Mouse (Mus musculus): ENCODE data around the gene Cuedc1.
A peak's percentile ranks its signal among the peaks of the same experiment; 100 is the strongest.

The Cuedc1 gene

DNA sequence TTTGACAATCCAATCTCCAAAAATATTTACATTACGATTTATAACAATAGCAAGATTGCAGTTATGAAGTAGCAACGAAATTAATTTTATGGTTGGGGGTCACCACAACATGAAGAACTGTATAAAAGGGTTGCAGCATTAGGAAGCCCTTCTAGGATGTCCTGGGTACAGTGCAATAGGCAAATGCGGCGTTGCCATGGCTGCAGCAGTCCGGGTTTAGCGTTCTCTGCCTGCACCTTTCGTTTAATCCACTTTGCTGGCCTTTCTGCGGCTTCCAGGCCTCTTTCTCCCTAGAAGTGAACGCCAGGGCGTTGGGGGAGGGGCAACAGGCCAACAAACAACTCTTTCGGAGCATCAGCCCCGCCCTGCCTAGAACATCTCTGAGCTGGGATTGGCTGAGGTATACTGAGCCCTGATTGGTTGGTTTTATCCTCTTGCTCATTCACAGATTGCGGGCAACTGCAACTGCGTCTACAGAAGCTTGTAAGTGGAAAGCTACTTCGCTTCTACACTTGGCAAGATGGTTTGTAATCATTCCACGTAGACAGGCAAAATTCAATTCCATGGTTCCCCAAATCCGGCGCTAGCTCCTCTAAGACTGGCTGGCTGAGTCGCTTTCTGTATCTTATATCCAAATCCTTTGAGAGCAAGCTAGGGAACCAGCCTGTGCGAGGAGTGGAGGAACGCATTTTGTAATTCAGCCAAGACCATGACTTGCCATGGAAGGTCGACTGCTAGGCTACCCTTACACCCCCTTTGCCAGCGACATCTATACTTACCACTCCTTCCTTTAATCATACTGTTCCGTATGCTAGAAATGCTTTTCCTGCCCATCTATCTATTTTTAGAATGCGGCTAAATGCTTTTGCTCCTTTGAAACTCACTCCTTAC is 10.9 kb upstream of the Cuedc1 start:
- peak; percentile 99 for DNase-seq

GRCm38 (mm10) chr11:88089150-88089549 is 8.7 kb upstream of the Cuedc1 start:
- peak; percentile 90 for DNase-seq

GRCm38 (mm10) chr11:88090293-88090692 is 7.6 kb upstream of the Cuedc1 start:
- DNase-seq = no peak

GRCm38 (mm10) chr11:88091949-88092348 is 5.9 kb upstream of the Cuedc1 start:
- no peak for DNase-seq

GRCm38 (mm10) chr11:88097173-88097572 is 685 bp upstream of the Cuedc1 start:
- peak; percentile 98 for DNase-seq

GRCm38 (mm10) chr11:88098787-88099598 is 1.1 kb downstream of the Cuedc1 start:
- peak; percentile 98 for DNase-seq

- peak; percentile 99 for DNase-seq
Measured at GRCm38 (mm10) chr11:88099599-88100023, 1.8 kb downstream of the Cuedc1 start.

DNA sequence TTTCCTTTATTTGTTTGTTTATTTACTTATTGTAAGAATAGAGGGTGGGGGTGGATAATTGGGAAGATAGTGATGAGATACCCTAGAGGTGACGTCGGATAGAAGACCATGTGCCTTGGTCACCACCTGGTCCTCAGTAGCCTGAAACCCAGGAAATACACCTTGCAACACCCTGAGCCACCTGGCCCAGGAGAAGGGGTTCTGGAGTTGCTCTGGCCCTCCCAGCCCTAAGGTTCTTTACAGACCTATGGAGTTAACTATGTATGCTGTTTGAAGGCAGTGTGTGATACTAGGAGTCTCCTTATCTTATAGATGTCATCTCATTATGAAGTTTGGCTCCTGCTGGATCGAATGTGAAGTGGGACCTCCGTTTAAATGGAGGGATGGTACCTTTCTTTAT is 2.3 kb downstream of the Cuedc1 start:
- peak; percentile 93 for DNase-seq

DNA sequence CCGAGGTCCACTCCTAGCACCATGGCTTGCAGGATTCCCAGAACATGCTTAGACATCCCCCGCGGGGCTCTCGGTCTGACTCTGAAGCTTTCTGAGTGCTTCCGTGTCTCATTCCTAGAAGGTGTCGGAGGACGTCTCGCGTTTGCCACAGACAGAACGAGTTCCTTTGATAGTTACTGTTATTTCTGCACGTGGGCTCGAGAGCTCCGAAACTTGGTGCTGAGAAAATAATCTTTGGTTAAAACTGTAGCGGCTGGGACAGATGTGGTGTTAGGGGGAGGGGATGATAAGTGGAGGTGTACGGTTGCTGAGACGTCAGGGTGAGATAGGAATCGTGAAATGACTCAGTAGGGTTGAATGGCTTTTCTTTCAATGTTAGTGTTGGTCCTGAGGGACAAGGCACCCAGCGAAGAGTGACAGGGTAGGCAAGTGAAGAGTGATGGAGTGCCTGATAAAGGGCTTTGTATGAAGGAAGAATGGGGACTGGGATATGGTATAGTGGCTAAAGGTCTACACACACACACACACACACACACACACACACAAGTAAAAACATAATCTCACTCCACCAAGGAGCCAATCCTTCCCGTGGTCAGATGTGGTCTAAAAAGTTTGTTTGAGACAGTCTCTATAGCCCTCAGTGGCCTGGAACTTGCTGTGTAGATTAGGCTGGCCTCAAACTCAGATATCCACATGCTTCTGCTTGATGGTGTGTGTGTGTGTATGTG is 5.5 kb downstream of the Cuedc1 start:
- DNase-seq = no peak

DNA sequence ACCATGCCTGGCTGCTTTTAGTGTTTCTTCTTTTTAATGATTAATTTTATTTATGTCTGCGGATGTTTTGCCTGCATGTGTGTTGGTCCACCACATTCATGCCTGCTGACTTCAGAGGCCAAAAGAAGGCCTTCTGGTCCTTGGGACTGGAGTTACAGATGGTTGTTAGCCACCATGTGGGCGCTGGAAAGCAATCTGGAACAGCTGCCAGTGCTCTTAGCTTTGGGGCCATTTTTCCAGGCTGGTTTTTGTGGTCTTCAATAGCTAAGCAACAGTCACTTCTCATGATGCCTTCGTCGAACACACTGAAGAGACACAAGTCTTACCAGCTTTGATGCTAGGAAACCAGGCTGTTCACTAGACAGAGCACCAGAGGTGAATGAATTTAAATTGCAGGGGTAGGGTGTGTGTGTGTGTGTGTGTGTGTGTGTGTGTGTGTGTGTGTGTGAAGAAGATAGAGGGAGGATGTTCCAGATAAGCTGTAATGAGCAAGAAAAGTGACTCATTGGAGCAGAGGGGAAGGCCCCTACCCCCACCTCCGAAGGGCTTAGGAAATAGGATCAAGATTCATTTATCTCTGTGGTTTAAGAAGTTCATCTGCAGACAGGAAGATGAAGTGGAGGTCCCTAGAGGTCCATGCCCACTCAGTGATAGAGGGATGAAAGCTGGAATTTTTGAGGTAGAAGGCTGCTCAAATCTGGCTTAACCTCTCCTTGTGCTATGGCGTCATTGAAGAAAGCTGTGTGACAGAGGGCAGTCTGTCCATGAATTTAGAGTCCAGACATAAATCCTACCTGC is 7.8 kb downstream of the Cuedc1 start:
- DNase-seq = no peak

DNA sequence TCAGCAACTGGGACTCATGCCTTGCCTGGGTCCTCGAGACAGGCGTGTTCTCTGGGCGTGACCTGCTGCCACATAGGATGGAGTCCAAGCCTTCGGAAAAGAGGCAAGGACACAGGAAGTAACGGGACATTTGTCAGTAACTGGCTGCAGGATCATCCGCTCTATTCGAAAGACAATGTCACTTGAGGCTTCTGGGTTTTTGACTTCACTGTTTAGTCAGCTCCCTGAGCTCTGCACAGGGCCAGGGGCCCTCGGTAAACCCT is 8.4 kb downstream of the Cuedc1 start:
- DNase-seq = no peak

DNA sequence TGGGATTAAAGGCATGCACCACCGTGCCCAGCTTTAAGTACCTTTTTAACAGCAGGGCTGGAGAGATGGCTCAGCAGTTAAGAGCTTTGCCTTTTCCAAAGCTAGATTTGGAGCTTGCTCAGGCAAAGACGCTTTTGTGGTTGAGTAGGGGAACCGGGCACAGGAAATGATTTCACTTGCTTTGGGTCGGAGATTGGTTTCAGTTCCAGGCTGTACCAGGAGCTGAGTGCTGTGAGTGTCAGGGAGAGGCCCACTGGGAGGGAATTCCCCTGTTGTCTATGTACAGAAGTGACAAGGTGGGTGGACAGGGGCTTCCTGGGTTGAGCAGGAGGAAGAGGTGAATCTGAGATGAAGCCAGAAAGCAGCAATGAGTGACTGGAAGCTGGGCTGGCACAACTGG is 9.5 kb downstream of the Cuedc1 start:
- DNase-seq = peak; percentile 97

- no peak for DNase-seq
Measured at GRCm38 (mm10) chr11:88110031-88110594, 12.3 kb downstream of the Cuedc1 start.

- DNase-seq = no peak
Measured at GRCm38 (mm10) chr11:88112078-88112477, 14.2 kb downstream of the Cuedc1 start.

GRCm38 (mm10) chr11:88112677-88113333 is 14.9 kb downstream of the Cuedc1 start:
- peak; percentile 93 for DNase-seq

DNA sequence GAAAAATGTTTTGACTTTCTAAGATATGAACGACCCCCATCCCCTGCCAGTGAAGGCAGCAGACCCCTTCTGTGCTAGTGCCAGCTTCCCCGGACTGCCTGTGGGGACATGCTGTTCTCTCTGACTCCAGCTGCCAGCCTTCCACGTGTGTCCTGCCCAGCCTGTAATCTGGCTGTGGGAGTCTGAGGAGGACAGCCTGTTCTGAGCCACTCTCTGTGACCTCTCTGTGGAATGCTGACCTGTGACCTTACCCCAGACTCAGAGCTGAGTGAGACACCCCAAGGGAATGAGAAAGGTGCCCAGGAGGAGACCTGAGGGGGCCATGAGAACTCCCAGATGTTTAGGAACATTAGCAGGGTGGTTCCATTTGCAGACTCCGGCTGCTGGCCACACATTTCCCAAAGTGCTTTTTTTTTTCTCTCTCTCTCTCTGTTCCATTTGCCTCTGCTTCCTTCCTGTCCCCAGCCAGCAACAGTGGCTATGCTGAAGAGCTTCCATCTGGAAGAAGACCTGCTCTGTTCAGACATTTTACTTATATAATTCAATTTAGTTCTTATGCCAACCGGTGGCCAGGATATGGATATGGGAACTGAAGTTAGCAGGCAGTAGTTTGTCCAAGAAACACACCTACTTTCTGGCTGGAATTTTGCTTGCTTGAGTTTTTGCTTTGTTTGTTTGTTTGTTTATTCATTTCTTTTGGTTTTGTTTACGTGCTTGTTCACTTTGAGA is 15.8 kb downstream of the Cuedc1 start:
- DNase-seq = peak; percentile 99

- peak; percentile 99 for DNase-seq
Measured at GRCm38 (mm10) chr11:88114871-88115301, 17.0 kb downstream of the Cuedc1 start.

DNA sequence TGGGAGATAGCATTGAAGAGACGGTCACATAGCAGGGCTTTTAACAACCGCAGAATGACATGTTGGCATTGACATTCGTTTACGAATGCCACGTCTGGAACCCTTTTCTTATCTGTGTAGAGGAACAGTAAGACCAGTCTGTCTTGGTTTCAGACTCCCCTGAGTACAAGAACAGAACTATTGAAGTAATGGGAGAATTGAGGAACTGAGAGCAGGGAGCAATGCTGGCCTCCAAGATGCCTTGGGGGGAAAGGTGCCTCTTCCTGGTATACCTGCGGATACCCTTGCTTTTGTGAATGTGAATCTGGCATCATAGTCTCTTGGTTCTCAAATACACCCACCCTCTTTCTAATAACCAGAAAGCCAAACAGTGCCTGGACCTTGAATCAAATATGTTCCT is 18.7 kb downstream of the Cuedc1 start:
- peak; percentile 87 for DNase-seq

GRCm38 (mm10) chr11:88117356-88118090 is 19.7 kb downstream of the Cuedc1 start:
- peak; percentile 99 for DNase-seq

GRCm38 (mm10) chr11:88118091-88118440 is 20.2 kb downstream of the Cuedc1 start:
- peak; percentile 96 for DNase-seq
